Mouse (Mus musculus) MEL (cell line): ENCODE results near the gene Glra3. TPM values are rescaled to one million over a fixed set of nuclear protein-coding genes. Genes with fewer than 3 reads are reported as not detected.

Experiments used
- polyA plus RNA-seq, 2 experiments: library from polyadenylated mRNA; stranded (reverse) in 1 of 2; unstranded in 1 of 2; fragments of >175 nt in 1 of 2; fragments of >200 nt in 1 of 2; gene quantifications; 2 replicates each; pipeline versions ENCODE4 v1.2.1 to v1.2.4; 2012; ENCODE audit warnings: low replicate concordance in 2 of 2, low read depth in 1 of 2; ENCODE audit not compliant: insufficient read length in 2 of 2, insufficient read depth in 1 of 2, missing spikeins in 1 of 2
- total RNA-seq: library from RNA; depleted of rRNA; stranded (reverse); fragments of 300-350 nt; gene quantifications from 2 replicates; pipeline ENCODE4 v1.2.3, GENCODE M21; 2012; rRNA removed

The Glra3 gene
- total and polyA plus RNA-seq, 3 experiments, result not detected

Other genes with a start within 250 kb of the Glra3 start
- not detected in 2 replicates for gene Adam29, start 33.5 kb upstream of the Glra3 start, total RNA-seq
- gene Adam29, start 33.5 kb upstream of the Glra3 start, polyA plus RNA-seq, result not detected